Mouse (Mus musculus) kidney, postnatal 25 days (tissue): ENCODE results near the gene Foxp1.

Source experiments
- DNase-seq, 2 experiments: peaks; one replicate each; pipeline ENCODE4 v3.0.0; 2021; ENCODE audit warnings: mixed read lengths in 2 of 2

Foxp1 gene

DNA sequence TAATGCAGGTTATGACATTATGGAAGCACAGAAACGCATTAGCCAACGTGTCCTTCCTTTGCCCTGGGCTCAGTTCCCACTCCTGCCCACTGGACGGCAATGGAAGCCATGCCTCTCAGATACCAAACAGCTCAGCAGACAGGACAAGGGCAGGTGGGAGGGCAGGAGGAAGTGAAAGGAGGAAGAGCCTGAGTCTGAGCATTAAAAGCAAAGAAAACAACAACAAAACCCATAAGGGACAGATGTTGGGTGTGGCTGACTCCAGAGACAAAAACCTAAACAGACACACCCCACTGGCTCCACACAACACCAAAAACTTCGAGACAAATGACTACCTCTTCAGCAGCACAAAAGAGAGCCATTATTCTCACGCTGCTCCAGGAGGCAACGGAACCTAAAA, 515.0 kb downstream of the Foxp1 start:
- DNase-seq: no peak

DNA sequence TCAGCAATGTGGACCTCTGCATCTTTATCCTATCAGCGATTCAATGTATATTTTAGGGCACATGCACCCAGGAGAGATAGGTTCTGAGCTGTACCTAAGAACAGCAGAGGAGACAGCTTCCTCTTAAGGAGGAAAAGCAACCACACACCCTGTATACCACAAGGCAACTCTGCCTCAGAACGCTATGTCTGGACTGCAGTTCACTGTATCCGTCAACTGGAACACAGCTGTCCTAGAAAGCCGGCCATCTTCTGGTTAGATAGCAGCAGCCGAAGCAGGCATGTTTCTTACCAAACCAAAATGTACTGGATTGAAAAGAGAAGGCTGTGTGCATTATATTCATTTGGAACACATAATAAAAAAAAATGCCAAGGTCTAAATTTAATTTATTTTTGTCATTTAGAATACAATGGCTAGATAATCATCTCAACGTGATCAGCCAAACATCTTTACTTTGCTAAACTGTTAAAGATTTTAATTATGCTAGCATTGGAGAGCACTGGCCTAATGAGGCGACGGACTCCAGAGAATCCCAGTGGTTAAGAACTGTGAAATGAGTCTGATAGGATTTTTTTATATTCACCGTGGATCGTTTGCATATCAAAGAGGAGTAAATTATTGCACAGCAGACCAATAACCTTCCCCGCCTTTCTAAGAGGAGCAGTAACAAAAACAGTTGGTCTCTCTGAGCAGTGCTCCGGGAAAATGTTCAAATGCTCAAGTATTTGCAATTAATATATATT, 518.1 kb downstream of the Foxp1 start:
- no peak for DNase-seq

DNA sequence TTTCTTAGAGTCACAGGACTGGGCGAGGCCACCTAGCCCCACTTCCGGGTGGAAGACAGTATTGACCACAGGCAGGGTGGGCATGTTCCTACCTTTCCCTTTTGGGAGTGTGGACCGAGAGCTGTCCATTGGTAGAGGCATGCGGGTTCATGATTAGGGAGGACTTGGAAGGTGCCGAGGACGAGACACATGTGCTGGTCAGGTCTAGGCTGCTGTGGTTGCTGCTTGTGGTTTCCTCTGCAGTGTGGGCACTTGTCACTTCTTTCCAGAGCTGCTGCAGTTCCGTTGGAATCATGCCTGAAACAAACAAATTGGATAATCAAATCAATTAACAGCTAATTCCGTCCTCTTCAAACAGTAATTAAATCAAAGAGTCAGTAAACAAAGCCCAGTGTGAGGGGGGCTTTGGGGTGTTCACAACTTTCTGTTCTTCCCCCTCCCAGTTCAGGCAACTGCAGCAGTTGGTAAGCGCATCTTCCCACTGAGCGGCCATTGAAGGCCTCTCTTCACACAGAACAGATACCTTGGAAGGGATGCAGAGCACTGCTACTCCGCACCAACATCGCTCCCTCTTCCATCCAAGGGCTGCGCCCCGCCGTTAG, 519.3 kb downstream of the Foxp1 start:
- no peak for DNase-seq

DNA sequence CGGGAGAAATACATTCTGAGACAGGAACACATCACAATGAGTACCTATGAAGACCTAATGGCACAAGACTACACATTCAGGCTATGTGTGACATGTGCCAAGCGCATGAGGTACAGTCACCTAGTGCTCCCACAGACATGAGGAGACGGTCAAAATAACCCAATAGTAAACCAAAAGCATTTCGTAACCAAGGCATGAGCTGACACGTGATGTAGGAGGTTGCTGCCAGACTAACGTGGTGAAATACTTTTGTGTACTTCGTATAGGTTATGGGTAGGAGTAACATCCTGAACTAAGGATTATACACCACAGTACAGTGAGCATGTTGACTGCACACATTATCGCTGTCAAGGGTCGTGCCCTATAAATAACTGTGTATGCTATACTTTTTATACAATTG, 520.9 kb downstream of the Foxp1 start:
- DNase-seq: no peak

DNA sequence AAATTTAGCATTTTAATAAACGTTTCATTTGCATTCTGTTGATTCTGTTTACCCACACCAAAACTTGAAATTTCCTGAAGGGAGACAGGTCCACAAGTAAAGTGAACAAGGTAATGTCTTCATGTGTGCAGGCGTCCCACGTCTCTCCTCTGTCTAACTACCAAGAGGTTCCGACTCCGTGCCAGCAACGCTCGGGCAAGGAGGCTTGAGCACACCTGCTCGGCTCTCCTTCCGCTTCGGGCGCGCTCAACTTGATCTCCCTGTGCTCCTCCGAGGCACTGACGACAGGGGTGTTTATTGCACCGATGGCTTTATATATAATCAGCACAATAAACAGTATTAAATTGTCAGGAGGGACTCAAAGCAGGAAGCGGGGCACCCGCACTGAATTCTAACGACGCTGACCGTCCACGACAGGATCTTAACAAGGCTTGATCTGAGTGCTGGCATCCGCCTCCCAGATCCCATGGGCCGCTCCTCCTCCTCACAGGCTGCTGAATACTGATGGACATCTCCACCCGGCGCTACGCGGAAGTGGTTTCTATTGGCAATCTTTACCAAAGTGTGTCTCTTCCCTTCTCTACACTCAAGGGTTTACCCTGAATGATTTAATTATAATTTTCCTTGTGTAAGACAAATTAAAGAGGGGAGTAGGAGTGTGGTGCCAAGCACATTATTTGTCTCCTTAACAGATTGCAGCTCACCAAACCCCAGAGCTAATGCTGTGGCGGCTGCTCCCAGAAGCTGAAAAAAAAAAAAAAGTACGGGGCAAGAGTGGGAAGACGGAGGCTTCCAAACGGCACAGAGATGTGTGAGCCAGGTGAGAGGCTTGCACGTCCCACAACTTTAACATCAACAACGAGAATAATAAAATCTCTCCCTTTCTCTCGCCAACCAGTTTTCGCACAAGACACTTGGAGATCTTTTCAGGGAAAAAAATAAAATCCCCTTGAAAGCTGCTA, 523.3 kb downstream of the Foxp1 start:
- DNase-seq: no peak

DNA sequence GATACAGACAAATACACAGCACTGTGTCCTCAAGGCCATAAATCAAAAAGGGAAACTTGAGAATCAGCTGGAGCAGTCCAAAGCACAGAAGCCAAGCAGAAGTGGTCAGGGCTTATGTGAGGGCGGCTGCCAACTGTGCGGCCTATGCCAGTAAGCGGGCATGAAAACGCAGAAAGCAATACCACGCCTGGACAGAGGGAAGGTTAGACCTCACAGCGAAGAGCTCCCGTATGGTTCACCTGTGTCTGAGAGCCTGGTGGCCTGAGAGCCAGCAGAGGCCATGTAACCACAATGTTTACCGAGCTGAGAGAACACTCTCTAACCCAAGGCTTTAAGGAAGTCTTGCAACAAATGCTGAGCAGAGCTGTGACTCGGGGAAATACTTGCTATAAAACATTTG, 524.8 kb downstream of the Foxp1 start:
- no peak for DNase-seq

DNA sequence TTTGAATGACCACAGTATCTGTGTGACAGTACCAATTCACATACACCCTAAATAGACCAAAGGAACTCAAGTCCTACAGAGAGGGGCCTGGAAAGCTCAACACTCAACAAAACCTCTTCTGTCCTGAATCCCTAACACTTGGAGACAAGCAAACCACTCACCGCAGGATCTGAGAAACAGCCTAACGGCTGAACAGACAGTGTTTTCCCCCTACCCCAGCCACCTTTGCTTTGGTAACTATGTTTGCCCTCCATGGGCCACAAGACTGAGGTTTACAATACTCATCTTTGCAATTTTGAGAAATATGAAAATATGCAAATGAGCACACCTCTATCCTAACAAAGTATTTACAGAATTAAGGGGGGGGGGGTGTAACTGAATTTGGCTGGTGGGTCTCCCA, 525.7 kb downstream of the Foxp1 start:
- no peak for DNase-seq

DNA sequence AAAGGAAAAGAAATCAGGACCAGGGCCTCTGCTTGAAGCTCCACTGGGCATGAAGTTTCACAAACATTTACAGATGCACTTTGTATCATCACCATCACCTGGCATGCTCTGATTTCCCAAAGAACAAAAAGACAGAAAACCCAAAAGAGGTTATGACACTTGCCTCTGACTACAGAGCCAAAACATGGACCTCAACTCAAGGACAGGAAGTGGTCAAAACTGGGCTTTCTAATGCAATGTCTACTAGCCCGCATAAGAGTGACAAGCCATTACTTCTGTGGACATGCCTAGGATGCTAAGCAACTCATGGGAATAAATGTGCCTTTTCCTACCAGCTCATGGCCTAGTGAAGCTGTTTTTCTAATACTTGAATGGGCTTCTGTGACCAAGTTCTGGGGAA, 526.2 kb downstream of the Foxp1 start:
- no peak for DNase-seq

DNA sequence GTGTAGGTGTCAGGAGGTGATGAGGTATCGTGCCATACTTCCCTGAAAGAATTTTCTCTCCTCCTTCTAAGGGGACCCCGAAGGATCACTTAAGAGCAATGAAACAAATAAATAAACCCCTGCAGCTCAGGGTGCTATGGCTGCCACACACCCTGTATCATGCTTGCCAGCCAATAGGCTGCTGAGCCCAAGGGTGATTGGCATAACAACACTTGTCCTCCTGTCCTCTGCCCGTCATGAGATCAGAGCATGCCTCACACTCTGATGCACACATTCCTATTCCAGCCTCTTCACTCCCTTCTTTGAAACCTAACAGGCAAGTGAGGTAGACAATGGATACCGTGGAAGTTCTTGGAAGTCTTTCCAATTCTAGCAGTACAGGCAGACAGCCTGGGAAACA, 526.8 kb downstream of the Foxp1 start:
- no peak for DNase-seq

DNA sequence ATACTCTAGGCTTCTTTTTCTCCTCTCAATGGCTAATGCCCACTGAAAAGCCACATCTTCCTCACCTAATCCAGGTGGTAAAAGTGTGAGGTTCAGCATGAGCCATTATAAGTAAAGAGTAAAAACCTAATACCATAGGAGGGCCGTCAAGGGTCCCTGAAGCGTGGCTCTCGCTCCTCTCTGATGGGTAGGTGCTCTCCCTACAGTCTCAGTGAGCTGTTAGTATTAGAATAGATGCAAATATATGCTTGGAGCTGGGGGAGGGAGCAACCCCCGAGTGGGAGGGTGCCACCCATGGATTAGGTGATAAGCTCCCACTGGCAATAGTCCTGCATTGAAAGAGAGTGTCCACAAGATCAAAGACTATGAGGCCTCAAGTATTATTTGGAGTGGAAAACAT, 527.6 kb downstream of the Foxp1 start:
- no peak for DNase-seq

DNA sequence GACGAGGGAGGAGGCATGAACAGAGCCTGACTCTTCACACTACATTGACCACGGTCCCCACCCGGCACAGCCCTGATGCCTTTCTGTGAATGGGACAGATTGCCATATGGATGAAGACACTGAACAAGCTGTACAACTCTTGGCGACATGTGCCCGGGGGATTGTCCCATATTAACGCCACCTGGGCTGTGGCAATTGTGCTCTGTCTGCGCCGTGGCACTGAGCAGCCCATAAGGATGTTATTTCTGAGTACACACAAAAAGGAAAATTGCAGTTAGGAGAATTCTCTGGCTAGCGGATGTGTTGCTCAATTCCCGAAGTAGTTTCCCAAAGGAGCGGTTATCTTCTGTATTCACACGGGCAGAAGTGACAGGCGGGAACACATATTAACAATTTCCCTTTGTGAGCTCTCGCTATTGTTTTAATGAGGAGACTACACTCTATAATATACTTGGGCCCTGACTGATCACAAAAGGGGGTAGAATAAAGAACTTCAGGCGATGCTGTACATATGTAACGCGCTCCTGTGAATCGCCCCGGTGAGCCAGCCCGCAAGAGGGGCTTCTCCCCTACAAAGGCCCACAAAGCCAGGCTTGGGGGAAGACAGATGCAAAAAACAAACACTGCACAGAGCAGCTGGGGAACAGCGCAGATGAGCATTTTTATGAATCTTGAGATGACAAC, 528.3 kb downstream of the Foxp1 start:
- DNase-seq: no peak

DNA sequence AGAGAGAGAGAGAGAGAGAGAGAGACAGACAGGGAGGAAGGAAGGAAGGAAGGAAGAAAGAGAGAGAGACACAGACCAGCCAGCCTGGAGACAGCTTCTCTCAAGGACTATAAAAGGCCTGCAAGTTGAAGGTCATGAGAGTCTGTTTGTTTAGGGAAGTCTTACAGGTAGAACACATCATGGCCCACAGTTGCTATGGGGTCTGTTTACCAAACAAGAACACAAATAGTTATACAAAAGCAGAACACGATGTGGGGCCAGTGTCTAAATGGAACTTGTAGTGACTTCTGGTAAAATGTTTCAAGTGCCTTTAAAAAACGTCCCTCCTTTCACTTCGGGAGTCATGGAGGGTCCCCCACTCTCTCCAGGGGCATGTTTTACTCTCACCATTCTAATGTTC, 529.3 kb downstream of the Foxp1 start:
- DNase-seq: no peak

DNA sequence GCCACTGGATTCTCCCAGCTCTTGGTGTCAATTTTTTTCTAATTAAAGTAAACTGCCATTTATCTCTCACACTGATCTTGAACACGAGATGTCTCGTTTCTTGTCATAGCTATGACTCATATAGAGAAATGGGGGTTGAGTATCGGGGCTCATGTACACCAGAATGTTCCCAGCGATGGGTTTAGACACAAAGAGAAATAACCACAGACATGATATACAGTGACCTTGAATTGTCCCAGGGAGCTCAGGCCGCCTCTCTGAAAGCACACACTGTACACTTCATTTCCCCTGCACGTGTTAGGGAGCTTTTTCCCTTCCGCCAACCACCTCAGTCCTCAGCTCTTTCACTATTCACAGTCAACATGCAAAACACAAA, 529.8 kb downstream of the Foxp1 start:
- no peak for DNase-seq

DNA sequence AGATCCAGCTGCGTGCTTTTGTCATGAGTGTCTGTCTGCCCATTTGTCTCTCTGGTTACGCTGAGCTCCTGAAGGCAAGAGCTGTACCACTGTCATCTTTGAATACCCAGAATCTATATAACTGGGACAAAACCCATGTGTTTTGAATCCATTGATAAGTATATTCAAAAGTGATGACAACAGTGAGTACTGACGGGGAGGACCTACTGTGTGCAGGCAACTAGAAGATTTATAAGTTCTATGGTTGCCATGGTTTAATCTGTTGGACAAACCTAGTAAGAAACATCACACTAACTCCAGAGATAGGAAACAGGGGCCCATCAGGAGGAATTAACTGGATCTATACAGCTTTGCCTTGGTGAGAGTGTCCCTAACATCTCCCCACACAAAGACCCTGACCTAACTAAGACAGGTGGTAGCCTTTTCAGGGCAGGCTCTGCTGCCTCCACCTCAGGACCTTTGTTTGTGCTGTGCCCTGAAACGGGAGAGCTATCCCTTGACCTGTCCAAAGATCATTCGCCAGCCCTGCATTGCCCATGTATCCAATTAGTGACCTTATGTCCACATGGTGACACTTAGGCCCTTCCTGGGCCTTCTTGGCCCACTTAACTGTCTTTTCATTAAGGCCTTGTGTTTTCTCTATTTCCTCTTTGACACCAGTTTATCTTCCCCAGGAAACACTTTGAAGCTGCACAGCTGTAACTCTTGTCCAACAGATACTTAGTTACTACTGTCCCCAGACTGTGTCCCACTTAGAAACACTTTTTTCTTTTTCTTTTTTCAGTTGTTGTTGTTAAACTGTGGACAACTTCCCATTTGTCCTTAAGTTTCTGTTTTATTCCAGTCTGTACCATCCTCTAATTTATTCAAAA, 530.4 kb downstream of the Foxp1 start:
- no peak for DNase-seq

DNA sequence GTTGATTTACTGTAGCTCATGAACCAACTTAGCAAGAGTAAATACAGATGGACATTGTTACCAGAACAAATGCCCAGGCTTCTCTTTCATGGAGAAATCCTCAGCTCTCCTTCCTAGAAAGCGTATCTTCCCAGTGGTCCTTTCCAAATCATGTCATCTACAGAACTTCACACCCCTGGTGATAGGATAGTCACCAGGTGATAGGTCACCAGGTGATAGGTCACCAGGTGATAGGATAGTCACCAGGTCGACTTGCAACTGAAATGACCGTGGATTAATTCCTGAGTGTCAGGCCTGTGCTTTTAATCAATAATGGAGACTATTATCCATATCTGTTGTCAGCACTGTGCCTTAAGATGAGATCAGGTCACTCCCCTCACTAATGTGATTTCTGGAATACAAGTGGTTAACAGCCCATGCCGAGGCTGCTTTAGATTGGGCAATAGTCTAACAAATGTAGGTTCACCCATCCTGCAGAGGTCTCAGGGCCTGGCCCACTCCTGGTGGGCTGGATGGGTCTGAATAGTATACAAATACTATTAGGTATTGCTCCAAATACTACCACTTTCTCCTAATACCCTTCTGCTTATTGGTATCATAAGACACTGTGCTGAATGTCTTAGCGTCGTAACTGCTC, 534.9 kb downstream of the Foxp1 start:
- no peak for DNase-seq

DNA sequence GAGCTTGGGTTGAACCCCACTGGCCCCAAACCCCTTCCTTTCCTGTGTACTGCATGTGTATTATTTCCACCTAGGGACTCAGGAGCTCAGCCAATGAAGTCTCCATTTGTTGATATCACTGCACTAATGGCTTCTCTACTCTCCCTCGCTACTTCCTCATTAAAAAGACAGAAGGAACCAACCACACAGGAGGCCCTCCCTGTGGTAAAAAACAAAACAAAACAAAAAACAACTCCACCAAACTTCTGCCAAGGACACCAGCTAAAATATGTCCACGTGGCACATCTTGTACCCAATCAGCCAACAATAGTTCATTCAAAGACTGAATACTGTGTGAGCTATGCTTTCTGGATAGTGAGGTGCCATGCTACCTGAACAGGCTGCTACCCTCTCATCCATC, 537.1 kb downstream of the Foxp1 start:
- DNase-seq: no peak

DNA sequence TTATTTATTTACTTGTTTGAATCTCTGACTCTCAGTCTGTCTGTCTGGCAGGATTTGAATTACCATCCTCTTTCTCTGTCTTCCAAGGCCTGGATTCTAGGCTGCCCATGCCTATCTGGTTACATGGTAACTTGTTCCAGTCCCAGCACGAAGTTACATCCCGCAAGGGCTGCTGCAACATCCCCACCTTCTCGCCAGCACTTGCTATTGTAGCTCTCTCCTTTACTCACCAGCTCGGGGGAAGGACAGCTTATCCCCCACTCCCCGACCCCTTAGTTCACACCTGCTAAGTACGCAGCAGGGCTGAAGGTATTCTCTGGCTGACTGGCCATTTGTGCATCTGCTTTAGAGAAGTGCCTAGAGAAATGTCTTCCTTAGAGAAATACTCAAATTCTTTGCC, 537.9 kb downstream of the Foxp1 start:
- DNase-seq: no peak

DNA sequence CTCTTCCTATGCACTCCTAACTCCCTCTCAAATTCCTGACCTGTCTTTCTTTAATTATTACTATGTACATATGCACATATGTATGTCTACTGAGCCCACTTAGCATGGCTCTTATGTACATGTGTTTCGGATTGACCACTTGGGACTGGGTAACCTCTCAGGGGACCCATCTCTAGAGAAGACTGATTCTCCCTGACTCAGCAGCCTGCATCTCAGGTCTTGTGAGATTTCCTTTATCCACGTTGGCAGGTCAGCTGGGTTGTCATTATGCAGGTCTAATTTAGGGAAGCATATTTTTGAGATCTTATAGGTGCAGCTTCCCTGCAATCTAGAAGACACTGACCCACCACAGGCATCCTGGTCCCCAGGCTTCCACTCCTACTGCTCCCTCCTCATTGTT, 538.5 kb downstream of the Foxp1 start:
- no peak for DNase-seq

DNA sequence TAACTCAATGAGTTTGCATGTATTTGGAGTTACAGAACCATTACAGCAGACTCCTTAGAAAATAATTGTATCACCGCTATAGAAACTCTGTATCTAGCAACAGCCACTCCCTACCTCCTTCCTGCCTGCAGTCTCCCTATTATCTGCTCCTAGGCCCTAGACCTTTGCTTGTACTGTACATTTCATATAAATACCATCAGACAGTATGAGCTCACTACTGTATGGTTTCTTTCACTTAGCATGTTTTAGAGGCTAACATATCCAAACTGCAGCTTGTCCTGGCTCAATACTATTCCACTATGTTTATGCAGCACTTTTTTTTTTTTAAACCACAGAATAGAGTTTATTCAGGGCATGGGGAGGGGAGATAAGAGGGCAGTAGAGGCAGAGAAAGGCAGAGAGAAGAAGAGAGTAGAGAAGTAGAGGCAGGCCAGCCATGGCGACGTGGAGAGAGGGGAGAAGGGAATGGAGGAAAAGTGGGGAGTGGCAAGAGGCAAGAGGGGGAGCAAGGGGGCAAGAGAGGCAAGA, 539.1 kb downstream of the Foxp1 start:
- no peak for DNase-seq

DNA sequence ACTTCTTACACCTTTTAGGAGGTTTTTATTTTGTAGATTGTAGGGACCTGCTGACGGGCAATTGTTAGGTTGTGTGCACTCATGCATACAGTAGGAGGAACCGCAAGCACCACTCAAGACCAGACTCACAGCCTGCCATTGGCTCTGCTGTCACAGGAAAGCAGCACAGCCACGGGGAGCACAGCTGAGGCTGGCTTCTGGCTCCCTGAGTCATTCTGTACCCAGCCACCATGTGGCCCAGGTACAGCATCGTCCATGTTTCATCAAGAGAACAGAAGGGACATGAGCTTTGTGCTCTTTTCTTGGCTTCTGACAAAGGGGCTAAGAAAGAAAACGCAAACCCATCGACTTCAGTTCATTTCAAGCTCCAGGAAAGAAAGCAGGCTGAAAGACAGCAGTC, 541.3 kb downstream of the Foxp1 start:
- DNase-seq: no peak

DNA sequence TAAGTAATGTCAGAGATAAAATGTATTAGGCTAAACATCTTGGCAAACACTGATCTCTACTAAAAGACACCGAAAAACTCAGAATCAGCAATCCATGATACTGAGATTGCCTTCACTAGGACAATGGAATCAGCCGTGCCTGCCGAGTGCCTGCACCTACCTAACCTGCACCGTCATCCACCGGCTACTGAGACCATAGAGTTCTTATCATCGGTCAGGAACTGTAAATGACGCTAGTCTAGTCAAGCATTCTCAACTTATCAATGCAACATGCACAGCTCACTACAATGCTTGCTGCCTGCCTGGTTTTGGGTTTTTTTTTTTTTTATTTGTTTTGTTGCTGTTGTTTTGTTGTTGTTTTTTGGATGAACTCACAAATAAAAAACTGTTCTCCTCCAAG, 542.1 kb downstream of the Foxp1 start:
- DNase-seq: no peak

DNA sequence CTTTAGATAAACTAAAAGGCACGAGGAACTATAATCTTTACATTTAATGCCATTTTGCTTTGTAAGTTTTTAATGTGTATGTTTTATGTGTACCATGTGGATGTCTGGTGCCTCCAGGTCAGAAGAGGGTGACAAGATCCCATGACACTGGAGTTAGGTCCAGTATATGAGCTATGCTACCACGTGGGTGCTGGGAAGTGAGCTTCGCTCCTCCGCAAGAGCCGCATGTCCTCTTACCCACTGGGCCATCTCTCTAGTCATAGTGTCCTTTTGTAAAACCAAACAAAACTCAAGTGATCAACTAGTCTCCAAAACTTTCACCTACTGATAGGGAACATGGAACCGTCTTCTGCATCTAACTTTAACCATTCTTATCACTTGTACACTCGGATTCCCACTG, 542.5 kb downstream of the Foxp1 start:
- no peak for DNase-seq
